Mouse (Mus musculus) NIH3T3 (cell line): ENCODE measurements around the gene Nkpd1.
A peak's percentile ranks its signal among the peaks of the same experiment; 100 is the strongest.
"Not testable (repeated sequence)": the region's sequence is repeated elsewhere in the genome, so short reads cannot be mapped to it uniquely, and the experiment has no call there.

Experiments used
- DNase-seq: peaks from one replicate; pipeline ENCODE4 v3.0.0-alpha.2; 2012; ENCODE audit warnings: low read depth

The Nkpd1 gene

GRCm38 (mm10) chr7:19506326-19506725 is 11.3 kb upstream of the Nkpd1 start:
- no peak for DNase-seq

- DNase-seq: no peak
These were observed 10.5 kb upstream of the Nkpd1 start for GRCm38 (mm10) chr7:19506969-19507611.

- DNase-seq: no peak
These were observed 10.0 kb upstream of the Nkpd1 start for GRCm38 (mm10) chr7:19507612-19507981.

- peak; percentile 95 for DNase-seq
These were observed 9.3 kb upstream of the Nkpd1 start, which contains the start of the genes Bloc1s3 and Trappc6a for GRCm38 (mm10) chr7:19508150-19508923. Gene Bloc1s3 (minus strand): TSS chr7:19508367. Gene Trappc6a (plus strand): TSS chr7:19508395.

- DNase-seq: no peak
These were observed 8.6 kb upstream of the Nkpd1 start for GRCm38 (mm10) chr7:19508924-19509568.

DNA sequence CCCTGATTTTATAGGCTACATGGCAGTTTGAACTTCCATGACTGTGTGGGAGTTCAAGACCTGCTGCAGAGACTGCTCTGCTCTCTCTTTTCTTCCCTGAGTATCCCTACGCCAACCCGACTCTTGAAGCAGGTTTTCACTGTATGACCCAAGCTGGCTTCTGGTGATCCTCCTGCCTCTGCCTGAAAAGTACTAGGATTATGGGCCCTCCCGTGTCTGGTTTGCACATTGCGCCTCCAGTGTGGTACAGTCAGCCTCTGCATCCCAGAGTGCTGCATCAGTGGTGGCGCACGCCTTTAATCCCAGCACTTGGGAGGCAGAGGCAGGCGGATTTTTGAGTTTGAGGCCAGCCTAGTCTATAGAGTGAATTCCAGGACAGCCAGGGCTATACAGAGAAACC is 7.9 kb upstream of the Nkpd1 start:
- no peak for DNase-seq

DNA sequence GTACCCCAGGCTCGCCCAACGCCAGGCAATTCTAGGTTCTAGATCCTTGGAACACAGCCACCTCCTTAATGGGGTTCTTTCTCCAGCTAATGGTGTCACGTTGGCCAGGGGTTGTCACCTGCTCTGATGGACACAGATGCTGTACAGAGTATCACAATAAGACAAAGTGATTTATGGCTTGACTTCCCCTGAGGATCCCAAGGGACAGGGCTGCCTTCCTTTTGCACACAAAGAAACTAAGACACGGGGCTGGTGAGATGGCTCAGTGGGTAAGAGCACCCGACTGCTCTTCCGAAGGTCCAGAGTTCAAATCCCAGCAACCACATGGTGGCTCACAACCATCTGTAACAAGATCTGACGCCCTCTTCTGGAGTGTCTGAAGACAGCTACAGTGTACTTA is 5.7 kb upstream of the Nkpd1 start:
- not testable (repeated sequence) for DNase-seq

GRCm38 (mm10) chr7:19512353-19512752 is 5.3 kb upstream of the Nkpd1 start:
- DNase-seq: no peak

- DNase-seq: no peak
These were observed 2.4 kb downstream of the Nkpd1 start for GRCm38 (mm10) chr7:19520032-19520431.

DNA sequence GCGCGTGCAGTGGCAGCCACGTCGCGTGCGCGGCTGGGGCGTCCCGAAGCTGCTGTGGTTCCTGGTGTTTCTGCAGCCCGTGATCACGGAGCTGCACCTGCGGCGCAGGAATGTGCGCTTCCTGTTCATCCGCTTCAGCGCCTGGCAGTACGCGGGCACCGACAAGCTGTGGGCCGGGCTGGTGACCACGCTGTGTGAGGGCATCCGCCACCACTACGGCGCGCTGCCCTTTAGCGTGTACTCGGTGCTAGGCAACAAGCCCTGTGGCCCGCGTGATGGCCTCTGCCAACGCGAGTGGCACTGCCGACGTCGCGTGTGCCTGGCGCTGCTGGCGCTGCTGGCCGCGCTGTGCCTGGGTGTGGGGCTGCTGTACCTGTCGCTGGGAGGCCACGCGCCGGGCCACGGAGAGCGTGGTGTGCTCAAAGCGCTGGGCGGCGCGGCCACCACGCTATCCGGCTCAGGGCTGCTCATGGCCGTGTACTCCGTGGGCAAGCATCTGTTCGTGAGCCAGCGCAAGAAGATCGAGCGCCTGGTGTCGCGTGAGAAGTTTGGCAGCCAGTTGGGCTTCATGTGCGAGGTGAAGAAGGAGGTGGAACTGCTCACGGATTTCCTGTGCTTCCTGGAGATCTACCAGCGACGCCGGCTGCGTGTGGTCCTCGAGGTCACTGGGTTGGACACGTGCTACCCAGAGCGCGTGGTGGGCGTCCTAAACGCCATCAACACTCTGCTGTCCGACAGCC is 5.5 kb downstream of the Nkpd1 start:
- DNase-seq: no peak

DNA sequence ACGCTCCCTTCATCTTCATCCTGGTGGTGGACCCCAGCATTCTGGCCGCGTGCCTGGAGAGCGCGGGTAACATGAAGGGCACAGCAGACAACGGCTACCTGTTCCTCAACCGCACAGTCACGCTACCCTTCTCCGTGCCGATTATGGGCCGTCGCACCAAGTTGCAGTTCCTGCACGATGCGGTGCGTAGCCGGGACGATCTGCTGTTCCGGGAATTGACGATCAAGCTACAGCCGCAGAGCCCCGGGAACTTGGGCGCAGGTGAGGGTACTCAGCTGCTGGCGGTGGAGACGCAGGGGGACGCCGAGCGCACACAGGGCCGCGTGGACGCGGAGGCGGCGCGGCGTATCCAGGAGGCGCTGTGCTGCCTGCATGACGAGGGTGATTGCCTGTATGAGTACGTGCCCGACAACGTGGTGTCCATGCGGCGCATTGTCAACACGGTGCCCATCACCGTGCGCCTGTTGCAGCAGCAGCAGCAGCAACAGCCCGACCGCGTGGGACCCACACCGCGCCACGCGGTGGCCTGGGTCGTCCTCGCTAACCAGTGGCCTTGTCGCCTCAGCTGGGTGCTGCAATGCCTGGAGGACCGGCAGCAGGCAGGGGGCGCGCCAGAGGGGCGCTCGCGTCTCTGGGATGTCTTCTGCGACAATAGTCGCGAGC is 6.2 kb downstream of the Nkpd1 start:
- DNase-seq: no peak

GRCm38 (mm10) chr7:19524420-19525104 is 6.9 kb downstream of the Nkpd1 start:
- DNase-seq: no peak

DNA sequence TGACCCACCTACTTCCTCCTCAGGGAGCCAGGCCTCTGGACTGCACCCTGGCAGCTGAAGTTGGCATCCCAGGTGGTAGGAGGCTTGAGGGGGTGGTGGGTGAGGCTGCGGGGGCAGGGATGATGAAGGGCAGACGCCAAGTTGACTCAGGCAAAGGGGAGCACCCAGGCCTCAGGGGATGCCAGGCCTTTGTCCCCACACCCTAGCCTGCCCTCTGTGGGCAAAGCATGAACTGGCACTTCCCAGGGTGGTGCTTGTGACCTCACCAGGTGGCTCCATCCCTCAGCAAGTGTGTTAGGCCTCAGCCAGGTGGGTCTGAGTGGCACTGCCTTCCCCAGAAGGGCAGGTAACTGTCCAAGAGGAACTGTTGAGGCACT is 7.5 kb downstream of the Nkpd1 start:
- no peak for DNase-seq

DNA sequence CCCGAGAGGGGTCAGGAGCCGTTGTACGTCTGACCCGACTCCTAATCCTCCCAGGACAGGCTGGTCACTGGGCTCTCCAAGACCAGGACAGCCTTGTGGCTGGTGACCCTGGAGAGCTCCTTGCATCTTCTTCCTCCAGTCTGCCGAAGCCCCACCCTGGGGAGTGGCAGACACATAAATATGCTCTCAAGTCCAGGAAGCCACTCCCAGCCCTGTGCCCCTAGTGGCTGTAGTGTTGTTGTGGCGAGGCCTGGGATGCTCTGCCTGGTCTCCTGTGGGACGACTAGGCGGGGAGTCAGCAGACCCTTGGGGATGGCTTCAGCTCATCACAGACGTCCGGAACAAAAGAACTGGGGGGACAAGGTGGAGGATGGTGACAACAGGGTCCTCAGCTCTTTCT is 13.4 kb downstream of the Nkpd1 start:
- no peak for DNase-seq

DNA sequence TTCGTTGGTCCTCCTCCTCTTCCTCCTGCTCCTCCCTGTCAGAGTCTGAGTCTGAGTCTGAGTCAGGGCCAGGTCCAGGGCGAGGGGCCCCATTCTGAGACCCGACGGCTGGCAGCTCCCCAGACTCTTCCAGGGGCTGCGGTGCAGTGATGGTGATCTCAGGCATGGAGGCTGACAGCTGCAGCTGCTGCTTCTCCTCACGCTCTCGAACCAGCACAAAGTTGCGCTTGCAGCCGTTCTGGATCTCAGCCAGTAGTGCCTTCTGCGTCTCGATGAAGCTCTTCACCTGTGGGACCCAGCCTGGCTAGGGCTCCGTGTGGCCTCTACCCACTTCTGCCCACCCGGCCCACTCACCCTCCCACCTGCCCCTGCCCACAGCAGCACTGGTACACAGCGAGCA is 14.6 kb downstream of the Nkpd1 start:
- no peak for DNase-seq

DNA sequence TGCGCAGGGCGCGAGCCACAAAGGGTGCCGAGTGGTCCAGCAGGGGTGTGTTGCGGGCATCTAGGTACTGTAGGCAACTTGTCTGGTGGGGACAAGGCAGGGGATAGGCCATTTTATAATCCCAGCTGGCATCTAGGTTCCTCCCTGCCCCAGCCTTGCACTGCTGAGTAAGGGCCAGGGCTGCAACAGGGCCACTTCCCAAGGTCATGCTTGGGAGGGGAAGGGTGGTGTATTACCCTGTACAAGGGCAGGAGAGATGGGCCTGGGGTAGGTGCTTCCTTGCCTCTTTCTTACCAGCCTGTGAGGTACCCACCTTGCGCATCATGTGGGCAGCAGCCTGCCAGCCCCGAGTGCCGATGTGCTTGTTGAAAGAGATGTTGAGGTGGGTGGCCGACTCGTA is 17.0 kb downstream of the Nkpd1 start:
- no peak for DNase-seq

DNA sequence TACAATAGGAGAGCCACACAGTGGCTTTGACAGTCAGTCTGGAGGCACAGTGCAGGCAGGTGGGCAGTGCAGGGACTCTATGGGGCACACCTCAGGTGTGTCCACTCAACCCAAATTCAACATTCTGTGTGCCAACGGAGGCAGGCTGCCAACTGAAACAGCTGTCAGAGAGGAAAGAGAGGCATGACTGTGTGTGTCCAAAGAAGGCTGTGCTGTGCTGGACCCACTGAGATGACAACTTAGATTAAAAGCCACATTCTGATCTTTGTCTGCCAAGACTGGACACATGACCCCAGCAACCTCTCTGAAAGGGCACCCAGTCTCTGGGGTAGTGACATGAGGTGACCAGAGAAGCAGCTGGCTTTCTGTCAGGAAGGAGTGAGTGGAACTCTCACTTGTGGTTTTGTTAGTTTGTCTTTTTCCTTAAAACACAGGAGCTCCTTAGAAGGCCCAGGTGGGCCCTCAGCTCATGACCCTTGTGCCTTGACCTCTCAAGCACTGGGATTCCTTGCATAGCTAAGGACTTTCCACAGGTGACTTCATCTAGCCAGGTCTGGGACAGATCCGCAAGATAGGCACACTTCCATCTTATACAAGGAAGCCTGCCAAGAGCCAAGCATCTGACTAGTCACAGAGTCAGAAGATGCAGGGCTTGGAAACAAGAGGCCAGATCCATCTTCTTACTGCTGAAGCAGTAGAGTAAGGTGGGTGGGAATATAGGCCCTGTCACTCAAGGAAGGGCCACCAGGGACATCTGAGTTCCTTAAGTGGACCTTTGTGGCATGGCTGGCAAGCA is 23.3 kb downstream of the Nkpd1 start:
- DNase-seq: no peak

GRCm38 (mm10) chr7:19541681-19542154 is 24.1 kb downstream of the Nkpd1 start:
- DNase-seq: no peak

DNA sequence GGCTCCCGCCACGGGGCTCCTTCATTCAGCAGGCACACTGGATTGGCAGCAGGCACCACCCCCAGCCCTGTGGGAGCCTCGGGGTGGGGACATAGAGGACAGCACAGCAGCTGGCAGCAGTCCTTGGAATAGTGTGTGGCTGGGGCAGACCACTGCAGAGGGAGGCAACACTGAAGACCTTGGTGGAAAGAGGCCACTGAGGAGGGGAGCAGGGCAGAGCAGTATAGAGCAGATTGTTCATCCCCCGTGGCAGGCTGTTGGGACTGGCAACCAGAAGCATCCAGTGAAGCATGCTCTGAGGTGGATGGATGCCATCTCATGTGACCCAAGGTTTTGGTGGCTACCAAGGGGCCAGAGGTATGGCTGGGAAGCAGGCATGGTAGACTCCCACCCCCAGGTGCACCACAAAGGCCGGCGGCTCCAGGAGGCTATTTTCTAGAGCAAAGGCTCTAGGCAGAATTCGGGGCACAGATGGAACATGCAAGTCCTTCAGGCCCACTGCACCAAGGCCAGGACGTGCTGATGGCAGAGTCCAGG is 24.6 kb downstream of the Nkpd1 start:
- no peak for DNase-seq

GRCm38 (mm10) chr7:19543584-19543983 is 25.9 kb downstream of the Nkpd1 start:
- DNase-seq: no peak
